Mouse (Mus musculus) liver, postnatal 0 days (tissue): Measurements from ENCODE around the gene Itpr2. TPM values are rescaled to one million over a fixed set of nuclear protein-coding genes. Genes with fewer than 3 reads are reported as not detected.

Experiments used
- ATAC-seq: fragments of 200-750 bp; cut with Nextera tagmentation; 2 replicates; pipeline ENCODE4 v1.8.0; 2017; ENCODE audit warnings: mild to moderate bottlenecking, moderate library complexity
- DNase-seq: peaks from one replicate; pipeline ENCODE4 v3.0.0-alpha.2; 2016
- H3K27ac ChIP-seq: fragments of 300-500 bp; sonication (generic); 2 replicates; pipeline ENCODE4 v1.5.1; 2014; ENCODE audit warnings: antibody characterized with exemption, moderate library complexity, mild to moderate bottlenecking, low read depth
- H3K27me3 ChIP-seq: fragments of 300-500 bp; sonication (generic); 2 replicates; pipeline ENCODE4 v1.6.1; 2014; ENCODE audit warnings: low read length, control low read depth, mixed read lengths; ENCODE audit not compliant: insufficient read depth
- H3K36me3 ChIP-seq: fragments of 300-500 bp; sonication (generic); replicated peaks from 2 replicates; pipeline ENCODE4 v1.6.1; 2014; ENCODE audit warnings: mild to moderate bottlenecking, control low read depth, low read length, moderate library complexity, mixed read lengths; ENCODE audit not compliant: insufficient read depth
- H3K4me1 ChIP-seq: fragments of 300-500 bp; sonication (generic); 2 replicates; pipeline ENCODE4 v1.6.1; 2014; ENCODE audit warnings: antibody characterized with exemption, mild to moderate bottlenecking, control low read depth; ENCODE audit not compliant: insufficient read depth
- H3K4me2 ChIP-seq: fragments of 300-500 bp; sonication (generic); 2 replicates; pipeline ENCODE4 v1.6.1; 2014; ENCODE audit warnings: low read depth, mild to moderate bottlenecking, low read length, moderate library complexity, mixed read lengths
- H3K4me3 ChIP-seq: fragments of 300-500 bp; sonication (generic); 2 replicates; pipeline ENCODE4 v1.5.1; 2014; ENCODE audit warnings: low read depth, low read length
- H3K9ac ChIP-seq: fragments of 300-500 bp; sonication (generic); replicated peaks from 2 replicates; pipeline ENCODE4 v1.6.1; 2014; ENCODE audit warnings: mild to moderate bottlenecking, moderate library complexity
- H3K9me3 ChIP-seq: fragments of 300-500 bp; sonication (generic); 2 replicates; pipeline ENCODE4 v1.6.1; 2016; ENCODE audit warnings: mild to moderate bottlenecking, control low read depth, low read length, mixed read lengths
- CTCF ChIP-seq: sonication (generic); IDR thresholded peaks from 2 replicates; pipeline ENCODE4 v1.5.1; 2016; ENCODE audit warnings: antibody characterized with exemption, low read depth
- EP300 ChIP-seq: IDR thresholded peaks from 2 replicates; pipeline ENCODE4 v1.6.1; 2016; ENCODE audit warnings: antibody characterized with exemption, low read depth, mild to moderate bottlenecking
- WGBS: fragments of 180-500 bp; shearing (Covaris S2); extraction: QIAGEN DNeasy Blood & Tissue Kit; methylation state at CpG from one replicate; pipeline ENCODE4 v1.1.7; 2014; ENCODE audit not compliant: insufficient replicate concordance; 5-methylcytosine and 5-hydroxymethylcytosine counted together
- polyA plus RNA-seq: library from polyadenylated mRNA; unstranded; fragments of >200 nt; fragmentation: Nextera tagmentation; extraction: Ambion mirVana; gene quantifications from 2 replicates; pipeline ENCODE4 v1.2.1, GENCODE M21; 2015

The Itpr2 gene
- polyA plus RNA-seq, 1 experiment from 2014 or later: 13.8 TPM

GRCm38 (mm10) chr6:146347568-146347967, 154.5 kb downstream of the Itpr2 start:
- Histone ChIP-seq H3K27ac (peak overlapping the region; percentile 52; the same call in 1 of the 2 replicates), H3K9me3 (no peaks in the 10 kb centered on the region), H3K4me2 (no peak overlapping the region), H3K4me3 (no peak overlapping the region), H3K9ac (no peak overlapping the region), H3K4me1 (no peaks in the 10 kb centered on the region), H3K27me3 (no peaks in the 10 kb centered on the region), H3K36me3 (peaks cover 13% of the 10 kb centered on the region; the same call in 1 of the 2 replicates)
- WGBS: 48% methylated on average over 4 of the region's 4 CpGs
- no peak for DNase-seq
- TF ChIP-seq CTCF: no peak
- TF ChIP-seq EP300: no peak
- peak; percentile 74 for ATAC-seq

GRCm38 (mm10) chr6:146346545-146347195, 155.4 kb downstream of the Itpr2 start:
- H3K4me3 ChIP-seq: no peak overlapping the region
- TF ChIP-seq CTCF (no peak), EP300 (no peak)
- H3K27ac ChIP-seq: peak overlapping the region; percentile 52; the same call in 1 of the 2 replicates
- no peaks in the 10 kb centered on the region for H3K27me3 ChIP-seq
- H3K4me2 ChIP-seq: no peak overlapping the region
- no peaks in the 10 kb centered on the region for H3K4me1 ChIP-seq
- H3K36me3 ChIP-seq: peaks cover 13% of the 10 kb centered on the region; the same call in 1 of the 2 replicates
- no peak for DNase-seq
- 86% methylated on average over 8 of the region's 8 CpGs for WGBS
- no peak overlapping the region for H3K9ac ChIP-seq
- no peaks in the 10 kb centered on the region for H3K9me3 ChIP-seq
- ATAC-seq: peak; percentile 80

- H3K4me1 ChIP-seq: no peaks in the 10 kb centered on the region
- ATAC-seq (no peak), DNase-seq (peak; percentile 54)
- no peak overlapping the region for H3K4me2 ChIP-seq
- H3K9ac ChIP-seq: no peak overlapping the region
- H3K9me3 ChIP-seq: no peaks in the 10 kb centered on the region
- 89% methylated on average over 3 of the region's 3 CpGs for WGBS
- H3K27ac ChIP-seq: no peak overlapping the region
- no peaks in the 10 kb centered on the region for H3K27me3 ChIP-seq
- peaks cover 13% of the 10 kb centered on the region; the same call in 1 of the 2 replicates for H3K36me3 ChIP-seq
- no peak overlapping the region for H3K4me3 ChIP-seq
- TF ChIP-seq EP300 (no peak), CTCF (peak; percentile 70)
Observed at GRCm38 (mm10) chr6:146344732-146345131, 157.3 kb downstream of the Itpr2 start.

GRCm38 (mm10) chr6:146343671-146344384, 158.2 kb downstream of the Itpr2 start:
- 75% methylated on average over 10 of the region's 10 CpGs for WGBS
- TF ChIP-seq CTCF (no peak), EP300 (no peak)
- DNase-seq: no peak
- no peaks in the 10 kb centered on the region for H3K27me3 ChIP-seq
- H3K4me2 ChIP-seq: no peak overlapping the region
- H3K36me3 ChIP-seq: 0 out of 2 replicates have a peak, but pooled peaks cover 9% of the 10 kb centered on the region
- no peaks in the 10 kb centered on the region for H3K4me1 ChIP-seq
- H3K4me3 ChIP-seq: no peak overlapping the region
- no peaks in the 10 kb centered on the region for H3K9me3 ChIP-seq
- no peak for ATAC-seq
- H3K9ac ChIP-seq: no peak overlapping the region
- no peak overlapping the region for H3K27ac ChIP-seq

GRCm38 (mm10) chr6:146342995-146343394, 159.0 kb downstream of the Itpr2 start:
- Histone ChIP-seq H3K4me2 (no peak overlapping the region), H3K27me3 (no peaks in the 10 kb centered on the region), H3K36me3 (0 out of 2 replicates have a peak, but pooled peaks cover 9% of the 10 kb centered on the region), H3K9me3 (no peaks in the 10 kb centered on the region), H3K4me3 (no peak overlapping the region), H3K4me1 (no peaks in the 10 kb centered on the region), H3K9ac (no peak overlapping the region), H3K27ac (no peak overlapping the region)
- TF ChIP-seq CTCF: no peak
- TF ChIP-seq EP300: no peak
- 71% methylated on average over 6 of the region's 6 CpGs for WGBS
- ATAC-seq (no peak), DNase-seq (no peak)

GRCm38 (mm10) chr6:146341934-146342333, 160.1 kb downstream of the Itpr2 start:
- 78% methylated on average over 3 of the region's 3 CpGs for WGBS
- no peak overlapping the region for H3K4me2 ChIP-seq
- TF ChIP-seq EP300 (no peak), CTCF (no peak)

More at GRCm38 (mm10) chr6:146341934-146342333, 160.1 kb downstream of the Itpr2 start:
- Histone ChIP-seq H3K9ac (no peak overlapping the region), H3K4me1 (no peaks in the 10 kb centered on the region), H3K9me3 (no peaks in the 10 kb centered on the region), H3K4me3 (no peak overlapping the region), H3K27ac (no peak overlapping the region), H3K36me3 (0 out of 2 replicates have a peak, but pooled peaks cover 9% of the 10 kb centered on the region), H3K27me3 (no peaks in the 10 kb centered on the region)
- DNase-seq (no peak), ATAC-seq (no peak)
